Mouse (Mus musculus): ENCODE data around the gene Nlrp9c.
"Not testable (repeated sequence)": the region's sequence is repeated elsewhere in the genome, so short reads cannot be mapped to it uniquely, and the experiment has no call there.

GRCm38 (mm10) chr7:26356719-26357118 is 46.8 kb downstream of the Nlrp9c start:
- not testable (repeated sequence) for TF ChIP-seq CTCF (IDR thresholded peaks at IDR 0.05; ENCODE audit: low read depth, low read length); EP300 (IDR thresholded peaks at IDR 0.05; ENCODE audit: insufficient read depth, low read depth, low read length)
